Mouse (Mus musculus) lung, postnatal 0 days (tissue): ENCODE data around the gene Serpina1b. TPM values are rescaled to one million over a fixed set of nuclear protein-coding genes. Genes with fewer than 3 reads are reported as not detected.
"Not testable (repeated sequence)": the region's sequence is repeated elsewhere in the genome, so short reads cannot be mapped to it uniquely, and the experiment has no call there.

Source experiments
- ATAC-seq: fragments of 200-750 bp; cut with Nextera tagmentation; 2 replicates; pipeline ENCODE4 v1.8.0; 2017; ENCODE audit warnings: moderate library complexity
- DNase-seq: peaks from one replicate; pipeline ENCODE4 v3.0.0-alpha.2; 2016; ENCODE audit warnings: low spot score
- H3K27ac ChIP-seq: fragments of 300-500 bp; sonication (generic); 2 replicates; pipeline ENCODE4 v1.5.1; 2014; ENCODE audit warnings: antibody characterized with exemption, mild to moderate bottlenecking, low read length, mixed read lengths
- H3K27me3 ChIP-seq: fragments of 300-500 bp; sonication (generic); replicated peaks from 2 replicates; pipeline ENCODE4 v1.6.1; 2014; ENCODE audit warnings: low read length, mixed read lengths; ENCODE audit not compliant: insufficient read depth
- H3K36me3 ChIP-seq: fragments of 300-500 bp; sonication (generic); 2 replicates; pipeline ENCODE4 v1.6.1; 2014; ENCODE audit warnings: low read length, mixed read lengths; ENCODE audit not compliant: insufficient read depth
- H3K4me1 ChIP-seq: fragments of 300-500 bp; sonication (generic); 2 replicates; pipeline ENCODE4 v1.6.1; 2014; ENCODE audit warnings: antibody characterized with exemption, low read depth, low read length, mixed read lengths; ENCODE audit not compliant: insufficient read depth
- H3K4me2 ChIP-seq: fragments of 300-500 bp; sonication (generic); replicated peaks from 2 replicates; pipeline ENCODE4 v1.6.1; 2014; ENCODE audit warnings: low read depth, mild to moderate bottlenecking, low read length, moderate library complexity, mixed read lengths
- H3K4me3 ChIP-seq: fragments of 300-500 bp; sonication (generic); 2 replicates; pipeline ENCODE4 v1.5.1; 2014; ENCODE audit warnings: low read depth, low read length
- H3K9ac ChIP-seq: fragments of 300-500 bp; sonication (generic); replicated peaks from 2 replicates; pipeline ENCODE4 v1.6.1; 2014; ENCODE audit warnings: low read depth, mild to moderate bottlenecking
- H3K9me3 ChIP-seq: fragments of 300-500 bp; sonication (generic); 2 replicates; pipeline ENCODE4 v1.6.1; 2016; ENCODE audit warnings: low read length, mixed read lengths
- WGBS: fragments of 180-500 bp; shearing (Covaris S2); extraction: QIAGEN DNeasy Blood & Tissue Kit; methylation state at CpG from one replicate; pipeline ENCODE4 v1.1.7; 2014; 5-methylcytosine and 5-hydroxymethylcytosine counted together
- polyA plus RNA-seq: library from polyadenylated mRNA; unstranded; fragments of >200 nt; fragmentation: Nextera tagmentation; extraction: Ambion mirVana; gene quantifications from 2 replicates; pipeline ENCODE4 v1.2.1, GENCODE M21; 2015

The Serpina1b gene
- polyA plus RNA-seq, 1 experiment from 2014 or later: 0.16 TPM

- H3K4me3 ChIP-seq, H3K9ac ChIP-seq, H3K36me3 ChIP-seq, H3K27ac ChIP-seq, H3K4me2 ChIP-seq, H3K27me3 ChIP-seq, H3K4me1 ChIP-seq, ATAC-seq, DNase-seq, H3K9me3 ChIP-seq: not testable (repeated sequence)
- WGBS: 74% methylated on average over 6 of the region's 6 CpGs
Observed at GRCm38 (mm10) chr12:103773246-103773851, 56.8 kb downstream of the Serpina1b start, which contains the start of gene Serpina1d. Gene Serpina1d (minus strand): TSS chr12:103773592.

- H3K4me1 ChIP-seq, DNase-seq, H3K36me3 ChIP-seq, H3K9ac ChIP-seq, H3K9me3 ChIP-seq, H3K27me3 ChIP-seq, H3K4me2 ChIP-seq, H3K27ac ChIP-seq, H3K4me3 ChIP-seq, ATAC-seq: not testable (repeated sequence)
- 75% methylated on average over 1 of the region's 1 CpGs for WGBS
Observed at GRCm38 (mm10) chr12:103770597-103770996, 59.6 kb downstream of the Serpina1b start.

- not testable (repeated sequence) for H3K27ac ChIP-seq, H3K27me3 ChIP-seq, H3K9me3 ChIP-seq, H3K4me1 ChIP-seq, ATAC-seq, DNase-seq, H3K4me2 ChIP-seq, H3K4me3 ChIP-seq, H3K36me3 ChIP-seq, H3K9ac ChIP-seq
- 70% methylated on average over 3 of the region's 3 CpGs for WGBS
Observed at GRCm38 (mm10) chr12:103763083-103763482, 67.1 kb downstream of the Serpina1b start.

- H3K4me2 ChIP-seq, H3K27ac ChIP-seq, H3K9ac ChIP-seq, H3K36me3 ChIP-seq, H3K4me1 ChIP-seq, H3K4me3 ChIP-seq, DNase-seq, H3K27me3 ChIP-seq, H3K9me3 ChIP-seq, ATAC-seq: not testable (repeated sequence)
- 84% methylated on average over 3 of the region's 3 CpGs for WGBS
Observed at GRCm38 (mm10) chr12:103760316-103760715, 69.9 kb downstream of the Serpina1b start.

GRCm38 (mm10) chr12:103745957-103746356 lies 84.2 kb downstream of the Serpina1b start:
- not testable (repeated sequence) for ATAC-seq, H3K9ac ChIP-seq
- WGBS: 71% methylated on average over 5 of the region's 5 CpGs

GRCm38 (mm10) chr12:103737791-103738580 lies 92.2 kb downstream of the Serpina1b start:
- ATAC-seq, H3K27ac ChIP-seq, H3K36me3 ChIP-seq, H3K27me3 ChIP-seq, H3K4me3 ChIP-seq, H3K4me2 ChIP-seq, DNase-seq, H3K4me1 ChIP-seq, H3K9me3 ChIP-seq, H3K9ac ChIP-seq: not testable (repeated sequence)
- WGBS: 70% methylated on average over 5 of the region's 6 CpGs

More at GRCm38 (mm10) chr12:103745957-103746356, 84.2 kb downstream of the Serpina1b start:
- not testable (repeated sequence) for H3K36me3 ChIP-seq, H3K27me3 ChIP-seq, H3K4me3 ChIP-seq, H3K9me3 ChIP-seq, H3K27ac ChIP-seq, DNase-seq, H3K4me2 ChIP-seq, H3K4me1 ChIP-seq

GRCm38 (mm10) chr12:103735566-103735965 lies 94.6 kb downstream of the Serpina1b start:
- not testable (repeated sequence) for H3K9ac ChIP-seq, H3K27me3 ChIP-seq, H3K4me3 ChIP-seq, H3K9me3 ChIP-seq, H3K4me1 ChIP-seq, H3K36me3 ChIP-seq, H3K4me2 ChIP-seq, DNase-seq, ATAC-seq, H3K27ac ChIP-seq
- WGBS: 79% methylated on average over 4 of the region's 4 CpGs

- ATAC-seq, H3K27me3 ChIP-seq: not testable (repeated sequence)
- 69% methylated on average over 4 of the region's 4 CpGs for WGBS
Observed at GRCm38 (mm10) chr12:103735101-103735500, 95.1 kb downstream of the Serpina1b start.

More at GRCm38 (mm10) chr12:103735101-103735500, 95.1 kb downstream of the Serpina1b start:
- not testable (repeated sequence) for H3K4me2 ChIP-seq, H3K9me3 ChIP-seq, H3K4me3 ChIP-seq, H3K9ac ChIP-seq, H3K27ac ChIP-seq, H3K4me1 ChIP-seq, H3K36me3 ChIP-seq
- DNase-seq: peak; percentile 4
